Mouse (Mus musculus) Muller cell, postnatal 12 days (primary cell): ENCODE results near the gene Sgip1.

Experiments used
- DNase-seq: peaks from one replicate; pipeline ENCODE4 v3.0.0-alpha.2; 2015; ENCODE audit errors: inconsistent ontology term

Sgip1 gene

GRCm38 (mm10) chr4:102895866-102896265, 154.8 kb downstream of the Sgip1 start:
- no peak for DNase-seq

- no peak for DNase-seq
Observed at GRCm38 (mm10) chr4:102898987-102899386, 157.9 kb downstream of the Sgip1 start.

- DNase-seq: no peak
Observed at GRCm38 (mm10) chr4:102899683-102900082, 158.6 kb downstream of the Sgip1 start.

- no peak for DNase-seq
Observed at GRCm38 (mm10) chr4:102900166-102900565, 159.1 kb downstream of the Sgip1 start.

GRCm38 (mm10) chr4:102907843-102908427, 166.8 kb downstream of the Sgip1 start:
- DNase-seq: peak; percentile 29

- DNase-seq: no peak
Observed at GRCm38 (mm10) chr4:102910191-102910590, 169.1 kb downstream of the Sgip1 start.

- no peak for DNase-seq
Observed at GRCm38 (mm10) chr4:102913176-102913575, 172.1 kb downstream of the Sgip1 start.

- DNase-seq: no peak
Observed at GRCm38 (mm10) chr4:102913700-102914327, 172.7 kb downstream of the Sgip1 start.

GRCm38 (mm10) chr4:102918191-102918590, 177.1 kb downstream of the Sgip1 start:
- DNase-seq: no peak

- DNase-seq: no peak
Observed at GRCm38 (mm10) chr4:102929491-102929890, 188.4 kb downstream of the Sgip1 start.

- DNase-seq: no peak
Observed at GRCm38 (mm10) chr4:102930679-102931078, 189.6 kb downstream of the Sgip1 start.

- DNase-seq: no peak
Observed at GRCm38 (mm10) chr4:102940266-102940665, 199.2 kb downstream of the Sgip1 start.

- no peak for DNase-seq
Observed at GRCm38 (mm10) chr4:102940738-102941137, 199.6 kb downstream of the Sgip1 start.

GRCm38 (mm10) chr4:102944325-102944724, 203.2 kb downstream of the Sgip1 start:
- no peak for DNase-seq

- DNase-seq: no peak
Observed at GRCm38 (mm10) chr4:102952476-102952875, 211.4 kb downstream of the Sgip1 start.

GRCm38 (mm10) chr4:102955294-102955956, 214.3 kb downstream of the Sgip1 start:
- DNase-seq: no peak

GRCm38 (mm10) chr4:102959409-102959808, 218.3 kb downstream of the Sgip1 start:
- no peak for DNase-seq

GRCm38 (mm10) chr4:102964174-102964573, 223.1 kb downstream of the Sgip1 start:
- DNase-seq: peak; percentile 65

GRCm38 (mm10) chr4:102967811-102968210, 226.7 kb downstream of the Sgip1 start:
- DNase-seq: no peak

GRCm38 (mm10) chr4:102969599-102969998, 228.5 kb downstream of the Sgip1 start:
- DNase-seq: no peak

GRCm38 (mm10) chr4:102971159-102971558, 230.1 kb downstream of the Sgip1 start:
- DNase-seq: no peak

GRCm38 (mm10) chr4:102972071-102972470, 231.0 kb downstream of the Sgip1 start:
- no peak for DNase-seq

GRCm38 (mm10) chr4:102974172-102974571, 233.1 kb downstream of the Sgip1 start:
- no peak for DNase-seq
